ENCODE assay signal across 7 mouse cellular contexts in genomic region chr2:53190684-53191511, GRCm38 (mm10). TPM values are rescaled to one million over a fixed set of nuclear protein-coding genes. Genes with fewer than 3 reads are reported as not detected.
A peak's percentile ranks its signal among the peaks of the same experiment; 100 is the strongest.
DNase-seq lines count a peak whose midpoint lies in the region; ATAC-seq and TF ChIP-seq lines count a peak whose summit lies in the region.

Prpf40a (minus strand) TSS chr2:53191284.

- H3K4me3 ChIP-seq in embryonic facial prominence, embryonic 10.5 days, result peak within 1 kb of the TSS; percentile 89
- peak within 1 kb of the TSS; percentile 84 for H3K4me3 ChIP-seq in intestine, postnatal 0 days (ENCODE audit: low read depth, low read length)
- peak within 1 kb of the TSS; percentile 87 for H3K4me3 ChIP-seq in midbrain, embryonic 12.5 days
- peak within 1 kb of the TSS; percentile 95 for H3K4me3 ChIP-seq in small intestine, adult 2 months (ENCODE audit: low read depth, low read length)

- TF ChIP-seq POLR2A in small intestine, adult 2 months (IDR thresholded peaks at IDR 0.05; ENCODE audit: low read depth, low read length), result peak; percentile 82

- peak within 1 kb of the TSS; percentile 77 for H3K4me2 ChIP-seq in intestine, postnatal 0 days (replicated peaks; ENCODE audit: low read depth)
- peak within 1 kb of the TSS; percentile 57 for H3K4me2 ChIP-seq in midbrain, embryonic 12.5 days (replicated peaks)

- H3K36me3 ChIP-seq in embryonic facial prominence, embryonic 10.5 days (replicated peaks), result peaks cover 61% of the 10 kb centered on the region
- peaks cover 5% of the 10 kb centered on the region for H3K36me3 ChIP-seq in intestine, postnatal 0 days (ENCODE audit: control insufficient read depth, insufficient read depth)
- H3K36me3 ChIP-seq in midbrain, embryonic 12.5 days, result peaks cover 25% of the 10 kb centered on the region
- H3K36me3 ChIP-seq in small intestine, adult 2 months (ENCODE audit: control insufficient read depth, insufficient read depth, low read length), result peaks cover 10% of the 10 kb centered on the region

- H3K27ac ChIP-seq in embryonic facial prominence, embryonic 10.5 days (replicated peaks), result peak within 1 kb of the TSS; percentile 95
- H3K27ac ChIP-seq in intestine, postnatal 0 days (ENCODE audit: low read depth, low read length), result peak within 1 kb of the TSS; percentile 98
- H3K27ac ChIP-seq in midbrain, embryonic 12.5 days (replicated peaks), result peak within 1 kb of the TSS; percentile 95
- peak within 1 kb of the TSS; percentile 99 for H3K27ac ChIP-seq in small intestine, adult 2 months (ENCODE audit: insufficient read depth, low read depth, low read length)

- H3K9me3 ChIP-seq in embryonic facial prominence, embryonic 10.5 days, result no peaks in the 10 kb centered on the region
- no peaks in the 10 kb centered on the region for H3K9me3 ChIP-seq in intestine, postnatal 0 days (ENCODE audit: control insufficient read depth)
- no peaks in the 10 kb centered on the region; the same call in 1 of the 2 replicates for H3K9me3 ChIP-seq in midbrain, embryonic 12.5 days

- under 1% methylated on average over 53 of the region's 53 CpGs for WGBS in embryonic facial prominence, embryonic 10.5 days
- under 1% methylated on average over 51 of the region's 53 CpGs for WGBS in intestine, postnatal 0 days
- under 1% methylated on average over 52 of the region's 53 CpGs for WGBS in midbrain, embryonic 12.5 days
- WGBS in small intestine, adult 2 months, result under 1% methylated on average over 53 of the region's 53 CpGs

- H3K4me1 ChIP-seq in embryonic facial prominence, embryonic 10.5 days, result peaks cover 26% of the 10 kb centered on the region
- H3K4me1 ChIP-seq in intestine, postnatal 0 days (replicated peaks; ENCODE audit: control insufficient read depth, insufficient read depth, low read length), result 0 out of 2 replicates have a peak, but pooled peaks cover 6% of the 10 kb centered on the region
- H3K4me1 ChIP-seq in midbrain, embryonic 12.5 days, result peaks cover 14% of the 10 kb centered on the region
- H3K4me1 ChIP-seq in small intestine, adult 2 months (ENCODE audit: control insufficient read depth, insufficient read depth, insufficient read length, low read length), result peaks cover 2% of the 10 kb centered on the region; the same call in 1 of the 2 replicates

- TF ChIP-seq CTCF in intestine, postnatal 0 days (IDR thresholded peaks at IDR 0.05; ENCODE audit: low read depth), result no peak
- TF ChIP-seq CTCF in small intestine, adult 2 months (IDR thresholded peaks at IDR 0.05; ENCODE audit: extremely low read depth, insufficient read length, insufficient replicate concordance, low read depth, low read length), result no peak

- peak within 1 kb of the TSS; percentile 81 for H3K9ac ChIP-seq in intestine, postnatal 0 days (ENCODE audit: low read depth, low read length)
- H3K9ac ChIP-seq in midbrain, embryonic 12.5 days (replicated peaks), result peak within 1 kb of the TSS; percentile 84

- peak; percentile 97 for ATAC-seq in intestine, postnatal 0 days
- peak; percentile 96 for ATAC-seq in midbrain, embryonic 12.5 days (ENCODE audit: low FRiP score, low read depth)

- intact Hi-C loops in left cerebral cortex, postnatal 4 days (cut with DNase I), result loop anchor here (10.0 kb wide), 1 partner anchor 436 kb away; no protein-coding TSS in a partner anchor

- H3K27me3 ChIP-seq in embryonic facial prominence, embryonic 10.5 days (replicated peaks; ENCODE audit: low read depth, poor library complexity, severe bottlenecking), result no peaks in the 10 kb centered on the region
- H3K27me3 ChIP-seq in intestine, postnatal 0 days (replicated peaks; ENCODE audit: control insufficient read depth, insufficient read depth, low read length), result no peaks in the 10 kb centered on the region
- H3K27me3 ChIP-seq in midbrain, embryonic 12.5 days, result no peaks in the 10 kb centered on the region
- H3K27me3 ChIP-seq in small intestine, adult 2 months (ENCODE audit: control insufficient read depth, insufficient read depth, low read length), result no peaks in the 10 kb centered on the region

- peak; percentile 100 for DNase-seq in adrenal gland, postnatal 10 days
- peak; percentile 100 for DNase-seq in embryonic facial prominence, embryonic 10.5 days (ENCODE audit: low spot score)
- DNase-seq in gonadal fat pad, adult 2 months (ENCODE audit: low read depth), result peak; percentile 57
- peak; percentile 100 for DNase-seq in left cerebral cortex, postnatal 4 days

RNA-seq across cellular contexts. Expression of gene Prpf40a, which starts in this region (rescaled TPM):
- 10 to 100 TPM; 67.2 to 67.8 TPM for total RNA-seq in adrenal gland, postnatal 10 days (2021)
- 205 and 209 TPM in 2 replicates for polyA plus RNA-seq in embryonic facial prominence, embryonic 10.5 days (2016; fragmentation: Nextera tagmentation; extraction: Ambion mirVana)
- 21.8 and 27.1 TPM in 2 replicates for polyA plus RNA-seq in gonadal fat pad, adult 2 months (2012; rRNA removed)
- 66.6 and 74.1 TPM in 2 replicates for polyA plus RNA-seq in intestine, postnatal 0 days (2015; fragmentation: Nextera tagmentation; extraction: Ambion mirVana)
- total RNA-seq in left cerebral cortex, postnatal 4 days (2021), result 10 to 100 TPM; 72.2 to 75.9 TPM
- 162 and 163 TPM in 2 replicates for polyA plus RNA-seq in midbrain, embryonic 12.5 days (2016; fragmentation: Nextera tagmentation; extraction: Ambion mirVana)
- 11.8 and 16.0 TPM in 2 replicates for polyA plus RNA-seq in small intestine, adult 2 months (2012; rRNA removed)

Comparison
In these comparisons a context has a peak if more than half of its experiments do, and no peak if none do; other contexts are left out.
1. Peak in every context shown above with its lines: DNase-seq, ATAC-seq, H3K4me3 ChIP-seq and H3K27ac ChIP-seq.